Mouse (Mus musculus) neural tube, embryonic 12.5 days (tissue): ENCODE measurements at regions not wholly inside any gene's neighbourhood (a gene's known extent, or its start where the extent isn't known, plus 50 kb on each side); places are given as distances from the start of the nearest gene placed in this dataset.

Experiments used
- ATAC-seq: fragments of 200-750 bp; cut with Nextera tagmentation; 2 replicates; pipeline ENCODE4 v1.8.0; 2017; ENCODE audit warnings: low read depth, mild to moderate bottlenecking, moderate TSS enrichment, moderate library complexity; ENCODE audit not compliant: low FRiP score
- H3K27ac ChIP-seq: fragments of 300-500 bp; sonication (generic); 2 replicates; pipeline ENCODE4 v1.5.1; 2016
- H3K27me3 ChIP-seq: fragments of 300-500 bp; sonication (generic); replicated peaks from 2 replicates; pipeline ENCODE4 v1.6.1; 2016; ENCODE audit warnings: mild to moderate bottlenecking
- H3K36me3 ChIP-seq: fragments of 300-500 bp; sonication (generic); 2 replicates; pipeline ENCODE4 v1.6.1; 2016; ENCODE audit warnings: mild to moderate bottlenecking
- H3K4me1 ChIP-seq: fragments of 300-500 bp; sonication (generic); 2 replicates; pipeline ENCODE4 v1.6.1; 2016
- H3K4me2 ChIP-seq: fragments of 300-500 bp; sonication (generic); replicated peaks from 2 replicates; pipeline ENCODE4 v1.6.1; 2016; ENCODE audit warnings: mild to moderate bottlenecking
- H3K4me3 ChIP-seq: fragments of 300-500 bp; sonication (generic); 2 replicates; pipeline ENCODE4 v1.5.1; 2016
- H3K9ac ChIP-seq: fragments of 300-500 bp; sonication (generic); 2 replicates; pipeline ENCODE4 v1.6.1; 2016; ENCODE audit warnings: mild to moderate bottlenecking
- H3K9me3 ChIP-seq: fragments of 300-500 bp; sonication (generic); 2 replicates; pipeline ENCODE4 v1.6.1; 2016; ENCODE audit warnings: mild to moderate bottlenecking
- WGBS: fragments of 180-500 bp; shearing (Covaris S2); methylation state at CpG from one replicate; pipeline ENCODE4 v1.1.7; 2016; 5-methylcytosine and 5-hydroxymethylcytosine counted together

- Histone ChIP-seq H3K27me3 (no peaks in the 10 kb centered on the region), H3K4me3 (no peak overlapping the region), H3K9me3 (no peaks in the 10 kb centered on the region), H3K4me1 (no peaks in the 10 kb centered on the region), H3K4me2 (no peak overlapping the region), H3K27ac (no peak overlapping the region), H3K36me3 (no peaks in the 10 kb centered on the region), H3K9ac (no peak overlapping the region)
- WGBS: 62% methylated on average over 2 of the region's 2 CpGs
- ATAC-seq: no peak
Observed at GRCm38 (mm10) chr9:112793537-112793936, 557.8 kb upstream of the Arpp21 start.

DNA sequence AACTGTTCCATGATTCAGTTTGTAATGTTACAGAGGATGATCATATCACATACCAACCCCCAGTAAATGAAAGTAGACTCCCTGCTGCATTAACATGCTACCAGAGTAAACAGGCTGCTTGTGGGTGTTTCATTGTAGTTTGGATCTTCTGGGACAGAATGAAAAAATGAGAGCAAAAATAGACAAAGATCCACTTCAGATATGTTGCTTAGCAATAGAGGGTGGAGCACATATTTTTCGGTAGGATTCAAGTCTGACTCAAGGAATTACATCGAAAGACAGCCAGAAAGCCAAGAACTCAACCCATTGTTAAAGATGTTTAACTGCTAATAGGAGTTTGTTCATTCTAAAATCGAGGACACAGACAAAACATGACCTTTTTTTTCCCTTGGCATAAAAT, 536.2 kb upstream of the Arpp21 start:
- H3K4me1 ChIP-seq: no peaks in the 10 kb centered on the region
- H3K27me3 ChIP-seq: no peaks in the 10 kb centered on the region
- ATAC-seq: no peak
- H3K4me3 ChIP-seq: no peak overlapping the region
- no peak overlapping the region for H3K4me2 ChIP-seq
- H3K9ac ChIP-seq: no peak overlapping the region
- 86% methylated on average over 3 of the region's 3 CpGs for WGBS
- no peaks in the 10 kb centered on the region for H3K9me3 ChIP-seq
- H3K36me3 ChIP-seq: no peaks in the 10 kb centered on the region
- H3K27ac ChIP-seq: no peak overlapping the region

DNA sequence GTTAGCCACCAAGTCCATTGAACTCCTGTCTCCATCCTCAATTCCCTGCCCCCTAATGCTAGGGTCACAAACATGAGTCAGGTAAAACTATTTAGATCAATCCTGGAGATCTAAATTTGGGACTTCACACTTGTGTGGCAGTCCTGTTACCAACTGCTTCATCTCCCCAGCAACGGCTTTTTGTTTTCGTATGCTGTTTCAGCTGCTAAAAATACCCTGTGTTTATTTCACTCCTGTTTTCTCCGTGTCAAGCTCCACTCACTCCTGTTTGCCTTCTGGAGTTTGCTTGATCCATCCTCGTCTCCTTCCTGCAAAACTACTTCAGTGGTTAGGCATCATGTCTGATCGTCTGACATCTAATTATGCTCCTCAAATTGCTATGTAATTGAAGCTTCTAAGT, 508.9 kb upstream of the Arpp21 start:
- H3K9ac ChIP-seq: no peak overlapping the region
- WGBS: 78% methylated on average over 5 of the region's 5 CpGs
- no peaks in the 10 kb centered on the region for H3K9me3 ChIP-seq
- H3K27me3 ChIP-seq: no peaks in the 10 kb centered on the region
- ATAC-seq: no peak
- no peak overlapping the region for H3K4me3 ChIP-seq
- H3K4me1 ChIP-seq: no peaks in the 10 kb centered on the region
- no peak overlapping the region for H3K4me2 ChIP-seq
- H3K27ac ChIP-seq: no peak overlapping the region
- H3K36me3 ChIP-seq: no peaks in the 10 kb centered on the region

- WGBS: 81% methylated on average over 1 of the region's 1 CpGs
- Histone ChIP-seq H3K9me3 (no peaks in the 10 kb centered on the region), H3K4me2 (no peak overlapping the region), H3K27me3 (no peaks in the 10 kb centered on the region), H3K9ac (no peak overlapping the region), H3K4me1 (no peaks in the 10 kb centered on the region), H3K4me3 (no peak overlapping the region), H3K27ac (no peak overlapping the region), H3K36me3 (no peaks in the 10 kb centered on the region)
- ATAC-seq: no peak
Observed at GRCm38 (mm10) chr9:112743871-112744590, 508.3 kb upstream of the Arpp21 start.

- no peak overlapping the region for H3K9ac ChIP-seq
- no peaks in the 10 kb centered on the region for H3K36me3 ChIP-seq
- H3K9me3 ChIP-seq: no peaks in the 10 kb centered on the region
- no peak overlapping the region for H3K27ac ChIP-seq
- H3K4me1 ChIP-seq: peaks cover 4% of the 10 kb centered on the region; the same call in 1 of the 2 replicates
- H3K4me3 ChIP-seq: no peak overlapping the region
- no peak overlapping the region for H3K4me2 ChIP-seq
- no peak for ATAC-seq
- no peaks in the 10 kb centered on the region for H3K27me3 ChIP-seq
Observed at GRCm38 (mm10) chr9:112735761-112736160, 500.0 kb upstream of the Arpp21 start.

- no peaks in the 10 kb centered on the region for H3K4me1 ChIP-seq
- 45% methylated on average over 8 of the region's 8 CpGs for WGBS
- no peak overlapping the region for H3K9ac ChIP-seq
- ATAC-seq: no peak
- H3K9me3 ChIP-seq: no peaks in the 10 kb centered on the region
- H3K4me2 ChIP-seq: no peak overlapping the region
- H3K4me3 ChIP-seq: no peak overlapping the region
- no peak overlapping the region for H3K27ac ChIP-seq
- no peaks in the 10 kb centered on the region for H3K36me3 ChIP-seq
- no peaks in the 10 kb centered on the region for H3K27me3 ChIP-seq
Observed at GRCm38 (mm10) chr9:112725523-112725922, 489.8 kb upstream of the Arpp21 start.

DNA sequence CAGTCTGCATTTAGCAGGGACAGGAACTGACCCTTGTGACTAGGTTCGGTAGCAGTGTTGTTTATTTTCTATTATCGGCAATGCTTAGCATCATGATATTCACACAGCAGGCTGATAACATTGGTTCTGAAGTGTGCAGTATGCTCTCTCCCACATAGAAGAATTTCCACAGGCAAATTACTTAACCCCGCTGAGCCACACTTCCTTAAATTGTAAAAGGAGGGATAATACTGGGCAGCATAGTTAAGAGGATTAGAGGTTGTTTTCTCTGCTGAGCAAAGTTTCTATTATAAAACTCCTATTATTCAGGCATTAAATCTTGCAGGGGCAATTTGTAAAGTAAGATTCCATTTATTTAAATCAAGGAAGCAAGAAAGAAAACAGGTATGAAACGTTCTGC, 489.4 kb upstream of the Arpp21 start:
- Histone ChIP-seq H3K27me3 (no peaks in the 10 kb centered on the region), H3K4me2 (no peak overlapping the region), H3K36me3 (no peaks in the 10 kb centered on the region), H3K4me3 (no peak overlapping the region), H3K27ac (no peak overlapping the region), H3K4me1 (no peaks in the 10 kb centered on the region), H3K9ac (no peak overlapping the region), H3K9me3 (no peaks in the 10 kb centered on the region)
- ATAC-seq: no peak
- WGBS: 64% methylated on average over 4 of the region's 4 CpGs

DNA sequence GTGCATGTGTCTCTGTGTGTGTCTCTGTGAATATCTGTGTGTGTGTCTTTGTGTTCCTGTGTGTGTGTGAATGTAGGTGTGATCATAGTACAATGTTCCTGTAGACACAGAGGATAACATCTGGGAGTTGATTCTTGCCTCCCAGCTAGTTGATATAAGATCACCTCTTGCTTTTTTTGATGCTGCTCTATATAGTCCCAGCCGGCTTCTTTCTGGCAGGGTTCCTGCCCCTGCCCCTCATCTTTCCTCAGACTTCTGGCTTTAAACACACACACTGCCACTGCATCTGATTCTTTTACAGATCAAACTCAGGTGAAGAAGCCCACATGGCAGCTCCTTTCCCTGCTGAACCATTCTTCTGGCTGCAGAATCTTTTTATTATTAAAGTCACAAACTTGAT, 487.6 kb upstream of the Arpp21 start:
- 73% methylated on average over 1 of the region's 1 CpGs for WGBS
- Histone ChIP-seq H3K27ac (no peak overlapping the region), H3K9ac (no peak overlapping the region), H3K4me2 (no peak overlapping the region), H3K9me3 (no peaks in the 10 kb centered on the region), H3K36me3 (no peaks in the 10 kb centered on the region), H3K27me3 (no peaks in the 10 kb centered on the region), H3K4me3 (no peak overlapping the region), H3K4me1 (no peaks in the 10 kb centered on the region)
- ATAC-seq: no peak

DNA sequence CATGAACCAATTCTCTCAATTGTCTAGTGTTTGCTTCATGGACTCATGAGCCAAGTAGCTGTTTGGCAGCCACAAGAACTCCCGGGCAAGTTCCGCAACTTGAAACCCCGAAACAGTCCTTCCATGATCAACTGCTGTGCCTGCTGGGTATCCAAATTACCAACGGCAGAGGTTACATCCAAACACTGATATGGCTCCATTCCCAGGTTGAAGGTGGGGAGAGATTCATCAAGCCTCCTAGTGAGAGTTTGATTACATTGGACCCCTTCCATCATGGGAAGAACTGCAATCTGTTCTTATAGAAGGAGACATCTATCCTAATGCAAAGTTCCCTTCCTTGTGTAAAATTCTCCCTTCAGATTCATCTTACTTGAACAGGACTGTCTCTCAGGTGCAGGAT, 486.8 kb upstream of the Arpp21 start:
- Histone ChIP-seq H3K4me1 (no peaks in the 10 kb centered on the region), H3K4me3 (no peak overlapping the region), H3K9me3 (no peaks in the 10 kb centered on the region), H3K27me3 (no peaks in the 10 kb centered on the region), H3K27ac (no peak overlapping the region), H3K9ac (no peak overlapping the region), H3K4me2 (no peak overlapping the region), H3K36me3 (no peaks in the 10 kb centered on the region)
- 85% methylated on average over 4 of the region's 4 CpGs for WGBS
- ATAC-seq: no peak

GRCm38 (mm10) chr9:112715197-112715762, 479.5 kb upstream of the Arpp21 start:
- H3K9me3 ChIP-seq: no peaks in the 10 kb centered on the region
- ATAC-seq: no peak
- H3K9ac ChIP-seq: no peak overlapping the region
- no peaks in the 10 kb centered on the region for H3K27me3 ChIP-seq
- no peak overlapping the region for H3K4me3 ChIP-seq
- H3K27ac ChIP-seq: no peak overlapping the region
- WGBS: 20% methylated on average over 1 of the region's 1 CpGs
- no peak overlapping the region for H3K4me2 ChIP-seq
- no peaks in the 10 kb centered on the region for H3K4me1 ChIP-seq
- no peaks in the 10 kb centered on the region for H3K36me3 ChIP-seq

- Histone ChIP-seq H3K9ac (no peak overlapping the region), H3K9me3 (no peaks in the 10 kb centered on the region), H3K36me3 (no peaks in the 10 kb centered on the region), H3K27me3 (no peaks in the 10 kb centered on the region), H3K4me2 (no peak overlapping the region), H3K4me3 (no peak overlapping the region), H3K4me1 (no peaks in the 10 kb centered on the region), H3K27ac (no peak overlapping the region)
- WGBS: 91% methylated on average over 1 of the region's 1 CpGs
- ATAC-seq: no peak
Observed at GRCm38 (mm10) chr9:112678866-112679265, 443.1 kb upstream of the Arpp21 start.

GRCm38 (mm10) chr9:112675232-112675631, 439.5 kb upstream of the Arpp21 start:
- ATAC-seq: no peak
- Histone ChIP-seq H3K4me2 (no peak overlapping the region), H3K27me3 (no peaks in the 10 kb centered on the region), H3K9ac (no peak overlapping the region), H3K27ac (no peak overlapping the region), H3K36me3 (no peaks in the 10 kb centered on the region), H3K4me3 (no peak overlapping the region), H3K4me1 (no peaks in the 10 kb centered on the region), H3K9me3 (no peaks in the 10 kb centered on the region)
- WGBS: 70% methylated on average over 5 of the region's 5 CpGs
